Mouse (Mus musculus): Measurements from ENCODE around the gene Cdh15.

DNA sequence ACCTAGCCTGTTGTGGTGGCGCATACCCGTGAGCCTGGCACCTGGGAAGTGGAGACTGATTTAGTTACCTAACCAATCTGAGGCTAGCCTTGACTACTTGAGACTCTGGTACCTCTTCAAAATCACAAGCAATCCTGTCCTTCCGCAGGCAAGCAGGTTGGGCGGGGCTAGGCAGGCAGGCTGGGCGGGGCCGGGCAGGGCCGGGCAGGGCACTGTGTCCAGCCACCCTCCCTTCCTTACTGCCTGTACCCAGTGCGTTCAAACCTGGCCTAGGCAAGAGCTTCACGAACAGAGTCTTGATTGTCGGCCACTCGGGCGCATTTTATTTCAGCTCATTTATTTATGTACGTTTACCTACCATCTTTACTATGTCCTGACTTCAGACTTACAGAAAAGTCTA lies 12.1 kb downstream of the Cdh15 start:
- TF ChIP-seq GATA1 (IDR thresholded peaks at IDR 0.05; ENCODE audit: borderline replicate concordance, low read length): no peak
- no peak for TF ChIP-seq FLI1 (IDR thresholded peaks at IDR 0.05; ENCODE audit: low read length)

All from megakaryocyte, embryonic 14.5 days (primary cell).